Mouse (Mus musculus): Measurements from ENCODE around the gene Arcn1. TPM values are rescaled to one million over a fixed set of nuclear protein-coding genes. Genes with fewer than 3 reads are reported as not detected.

Arcn1 gene
- polyA plus RNA-seq, 1 experiment from 2014 or later = 126 TPM

DNA sequence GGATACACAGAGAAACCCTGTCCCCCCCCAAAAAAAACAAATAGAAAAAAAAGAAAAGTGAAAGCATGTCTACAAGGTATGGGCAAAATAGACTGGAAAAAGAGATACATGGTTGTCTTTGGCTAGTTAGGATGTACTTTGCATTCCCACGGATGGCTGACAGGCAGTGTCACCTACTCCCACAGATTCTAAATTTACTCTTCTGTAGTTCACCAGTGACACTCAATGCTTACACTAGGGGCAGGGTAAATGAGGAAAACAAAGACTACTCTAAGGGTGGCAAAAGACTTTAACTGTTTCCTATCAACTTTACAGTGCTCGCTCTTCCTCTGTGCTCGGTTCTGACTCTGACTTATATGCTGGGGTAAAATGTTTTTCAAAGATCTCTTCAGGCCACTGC, 21.0 kb downstream of the Arcn1 start:
- H3K4me1 ChIP-seq (ENCODE audit: control insufficient read depth in 2 of 2, insufficient read depth in 2 of 2, low read length in 2 of 2) = no peaks in the 10 kb centered on the region
- peaks cover 98% of the 10 kb centered on the region for H3K36me3 ChIP-seq (ENCODE audit: control insufficient read depth, insufficient read depth, low read length)
- no peak overlapping the region for H3K27ac ChIP-seq (replicated peaks in 1 of 2; ENCODE audit: control insufficient read depth in 1 of 2, insufficient read depth in 1 of 2, low read depth in 2 of 2, low read length in 2 of 2)
- no peak overlapping the region for H3K4me2 ChIP-seq (ENCODE audit: low read length)
- no peak for ATAC-seq (ENCODE audit: insufficient number of reproducible peaks, insufficient read depth, low FRiP score, low read depth)
- H3K9me3 ChIP-seq (ENCODE audit: control insufficient read depth, low read length) = no peaks in the 10 kb centered on the region
- no peaks in the 10 kb centered on the region for H3K27me3 ChIP-seq (ENCODE audit: control insufficient read depth, insufficient read depth, low read length)
- no peak overlapping the region for H3K9ac ChIP-seq (ENCODE audit: low read length)
- 76% methylated on average over 3 of the region's 3 CpGs for WGBS
- no peak overlapping the region for H3K4me3 ChIP-seq (ENCODE audit: control insufficient read depth in 1 of 2, insufficient read depth in 1 of 2, low read depth in 1 of 2, low read length in 2 of 2)

DNA sequence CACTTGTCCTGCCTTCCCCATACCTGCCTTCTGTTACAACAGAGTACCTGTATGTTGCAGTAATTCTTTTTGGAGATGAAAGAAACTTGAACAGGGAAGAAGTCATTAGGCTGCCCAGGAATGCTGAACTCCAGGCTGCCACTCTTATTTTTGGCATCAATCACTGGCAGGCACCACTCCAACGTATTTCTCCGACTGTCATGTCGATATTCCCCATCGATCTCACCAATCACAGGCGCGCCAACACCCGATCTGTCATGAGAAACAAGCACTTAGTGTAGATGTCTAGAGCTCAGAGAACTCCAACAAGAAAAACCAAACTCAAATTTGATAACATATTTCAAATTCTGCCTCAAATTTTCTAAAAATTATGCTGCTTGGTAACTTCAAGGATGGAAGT, 22.3 kb downstream of the Arcn1 start:
- H3K27me3 ChIP-seq (ENCODE audit: control insufficient read depth, insufficient read depth, low read length) = no peaks in the 10 kb centered on the region
- no peak overlapping the region for H3K9ac ChIP-seq (ENCODE audit: low read length)
- H3K4me1 ChIP-seq (ENCODE audit: control insufficient read depth in 2 of 2, insufficient read depth in 2 of 2, low read length in 2 of 2) = no peaks in the 10 kb centered on the region
- no peaks in the 10 kb centered on the region for H3K9me3 ChIP-seq (ENCODE audit: control insufficient read depth, low read length)
- no peak overlapping the region for H3K4me2 ChIP-seq (ENCODE audit: low read length)
- ATAC-seq (ENCODE audit: insufficient number of reproducible peaks, insufficient read depth, low FRiP score, low read depth) = no peak
- WGBS = 93% methylated on average over 7 of the region's 7 CpGs
- H3K4me3 ChIP-seq (ENCODE audit: control insufficient read depth in 1 of 2, insufficient read depth in 1 of 2, low read depth in 1 of 2, low read length in 2 of 2) = no peak overlapping the region
- peaks cover 87% of the 10 kb centered on the region for H3K36me3 ChIP-seq (ENCODE audit: control insufficient read depth, insufficient read depth, low read length)
- H3K27ac ChIP-seq (replicated peaks in 1 of 2; ENCODE audit: control insufficient read depth in 1 of 2, insufficient read depth in 1 of 2, low read depth in 2 of 2, low read length in 2 of 2) = no peak overlapping the region

DNA sequence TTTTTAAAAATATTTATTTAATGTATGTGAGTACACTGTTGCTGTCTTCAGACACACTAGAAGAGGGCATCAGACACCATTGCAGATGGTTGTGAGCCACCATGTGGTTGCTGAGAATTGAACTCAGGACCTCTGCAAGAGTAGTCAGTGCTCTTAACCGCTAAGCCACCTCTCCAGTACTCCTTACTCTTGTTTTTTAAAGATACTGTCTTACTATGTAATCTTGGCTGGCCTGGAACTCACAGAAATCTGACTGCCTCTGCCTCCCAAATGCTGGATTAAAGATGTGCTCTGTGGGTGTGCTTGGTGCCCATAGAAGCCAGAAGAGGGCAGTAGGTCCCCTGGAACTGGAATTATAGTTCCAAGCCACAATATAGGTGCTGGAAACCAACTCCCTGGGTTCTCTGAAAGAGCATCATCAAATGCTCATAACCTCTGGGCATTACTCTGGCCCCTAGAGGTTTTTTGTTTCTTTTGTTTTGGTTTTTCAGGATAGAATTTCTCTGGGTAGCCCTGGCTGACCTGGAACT, 26.9 kb downstream of the Arcn1 start:
- ATAC-seq (ENCODE audit: insufficient number of reproducible peaks, insufficient read depth, low FRiP score, low read depth) = no peak
- Histone ChIP-seq H3K4me1 (ENCODE audit: control insufficient read depth in 2 of 2, insufficient read depth in 2 of 2, low read length in 2 of 2) (peaks cover 4 to 6% of the 10 kb centered on the region in 2 experiments; a peak in 3 of 4 replicates), H3K27me3 (ENCODE audit: control insufficient read depth, insufficient read depth, low read length) (no peaks in the 10 kb centered on the region), H3K4me2 (ENCODE audit: low read length) (no peak overlapping the region), H3K9me3 (ENCODE audit: control insufficient read depth, low read length) (no peaks in the 10 kb centered on the region), H3K4me3 (ENCODE audit: control insufficient read depth in 1 of 2, insufficient read depth in 1 of 2, low read depth in 1 of 2, low read length in 2 of 2) (no peak overlapping the region), H3K9ac (ENCODE audit: low read length) (no peak overlapping the region), H3K36me3 (ENCODE audit: control insufficient read depth, insufficient read depth, low read length) (peaks cover 41% of the 10 kb centered on the region), H3K27ac (replicated peaks in 1 of 2; ENCODE audit: control insufficient read depth in 1 of 2, insufficient read depth in 1 of 2, low read depth in 2 of 2, low read length in 2 of 2) (no peak overlapping the region)
- WGBS = 77% methylated on average over 1 of the region's 1 CpGs

DNA sequence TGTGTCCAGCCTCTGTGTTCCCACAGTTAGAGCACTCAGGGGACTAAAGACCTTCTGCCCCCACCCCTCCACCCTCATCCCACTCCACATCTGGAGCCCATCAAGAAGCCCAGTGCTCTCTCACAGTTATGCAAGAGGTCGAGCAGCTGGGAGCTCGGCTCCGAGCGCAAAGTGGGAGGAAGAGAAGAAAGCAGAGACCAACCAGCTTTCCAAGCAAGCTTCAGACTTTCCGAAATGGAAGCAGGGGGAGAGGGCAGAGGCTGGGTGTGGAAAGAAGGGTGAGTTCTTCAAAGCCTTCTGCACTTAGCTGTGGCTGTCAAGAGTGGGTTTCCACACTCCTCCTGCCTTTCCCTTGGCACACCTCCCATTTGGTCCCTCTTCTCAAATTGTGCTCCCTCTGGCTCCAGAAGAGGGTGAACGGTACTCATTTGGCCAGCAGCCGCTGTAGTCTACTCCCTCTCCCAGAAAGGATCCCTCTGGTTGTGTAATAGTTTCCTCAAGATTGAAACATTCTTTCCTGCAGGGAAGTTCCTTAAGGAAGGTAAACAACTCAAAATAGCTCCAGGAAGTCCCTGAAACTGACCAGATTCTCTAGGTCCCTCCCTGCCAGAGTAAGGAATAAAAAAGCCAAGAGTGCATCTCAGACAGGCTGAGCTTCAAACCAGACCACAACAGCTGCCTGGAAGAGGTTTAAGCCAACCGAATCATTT, 30.2 kb downstream of the Arcn1 start:
- no peak overlapping the region for H3K4me3 ChIP-seq (ENCODE audit: control insufficient read depth in 1 of 2, insufficient read depth in 1 of 2, low read depth in 1 of 2, low read length in 2 of 2)
- H3K9me3 ChIP-seq (ENCODE audit: control insufficient read depth, low read length) = no peaks in the 10 kb centered on the region
- ATAC-seq (ENCODE audit: insufficient number of reproducible peaks, insufficient read depth, low FRiP score, low read depth) = no peak
- H3K27me3 ChIP-seq (ENCODE audit: control insufficient read depth, insufficient read depth, low read length) = no peaks in the 10 kb centered on the region
- no peak overlapping the region for H3K9ac ChIP-seq (ENCODE audit: low read length)
- 30% methylated on average over 8 of the region's 8 CpGs for WGBS
- peaks cover 8% of the 10 kb centered on the region for H3K36me3 ChIP-seq (ENCODE audit: control insufficient read depth, insufficient read depth, low read length)
- no peak overlapping the region for H3K4me2 ChIP-seq (ENCODE audit: low read length)
- H3K4me1 ChIP-seq (ENCODE audit: control insufficient read depth in 2 of 2, insufficient read depth in 2 of 2, low read length in 2 of 2) = peaks cover 12 to 24% of the 10 kb centered on the region in 2 experiments; a peak in 3 of 4 replicates
- peak overlapping the region; percentile 62 to 66 for H3K27ac ChIP-seq (replicated peaks in 1 of 2; ENCODE audit: control insufficient read depth in 1 of 2, insufficient read depth in 1 of 2, low read depth in 2 of 2, low read length in 2 of 2)

DNA sequence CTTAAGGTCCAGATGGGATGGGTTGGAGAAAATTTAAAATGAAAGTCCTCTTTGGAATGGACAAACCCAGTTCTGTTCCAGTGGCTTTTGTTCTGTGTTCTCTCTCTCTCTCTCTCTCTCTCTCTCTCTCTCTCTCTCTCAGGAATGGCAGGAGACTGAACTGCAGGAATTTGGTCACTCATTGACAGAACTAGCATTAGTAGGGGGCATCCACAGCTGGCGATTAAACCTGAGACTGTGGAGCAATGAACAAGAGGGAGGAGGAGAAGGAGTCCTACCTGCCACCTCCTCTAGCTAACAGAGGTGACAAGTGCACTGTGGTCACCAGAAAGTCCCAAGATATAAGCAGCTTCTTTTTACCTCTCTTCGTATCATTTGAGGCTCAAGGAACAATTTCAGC, 31.3 kb downstream of the Arcn1 start:
- Histone ChIP-seq H3K9me3 (ENCODE audit: control insufficient read depth, low read length) (no peaks in the 10 kb centered on the region), H3K4me2 (ENCODE audit: low read length) (no peak overlapping the region), H3K27ac (replicated peaks in 1 of 2; ENCODE audit: control insufficient read depth in 1 of 2, insufficient read depth in 1 of 2, low read depth in 2 of 2, low read length in 2 of 2) (no peak overlapping the region), H3K27me3 (ENCODE audit: control insufficient read depth, insufficient read depth, low read length) (no peaks in the 10 kb centered on the region), H3K36me3 (ENCODE audit: control insufficient read depth, insufficient read depth, low read length) (no peaks in the 10 kb centered on the region), H3K4me1 (ENCODE audit: control insufficient read depth in 2 of 2, insufficient read depth in 2 of 2, low read length in 2 of 2) (peaks cover 15 to 26% of the 10 kb centered on the region in 2 experiments; a peak in 3 of 4 replicates), H3K4me3 (ENCODE audit: control insufficient read depth in 1 of 2, insufficient read depth in 1 of 2, low read depth in 1 of 2, low read length in 2 of 2) (no peak overlapping the region), H3K9ac (ENCODE audit: low read length) (no peak overlapping the region)
- WGBS = 73% methylated on average over 2 of the region's 2 CpGs
- no peak for ATAC-seq (ENCODE audit: insufficient number of reproducible peaks, insufficient read depth, low FRiP score, low read depth)

DNA sequence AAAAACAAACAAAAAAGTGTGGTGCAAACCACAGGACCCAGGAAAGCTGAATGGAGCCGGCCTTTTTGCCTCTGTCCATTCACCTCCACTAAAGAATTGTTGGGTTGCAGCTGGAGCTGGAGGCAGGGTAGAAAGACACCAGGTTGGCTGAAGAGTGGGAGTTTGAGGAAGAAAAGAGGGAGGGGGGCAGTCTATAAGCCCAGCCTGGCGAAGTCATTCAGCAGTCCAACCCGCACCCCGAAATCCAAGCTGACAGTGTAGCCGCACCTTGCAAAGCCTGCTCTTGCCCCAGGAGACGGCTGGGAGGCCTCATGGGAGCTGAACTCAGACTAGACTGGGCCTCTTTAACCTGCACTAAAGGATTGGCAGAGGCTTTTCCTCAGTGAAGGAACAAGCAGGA, 31.8 kb downstream of the Arcn1 start:
- Histone ChIP-seq H3K36me3 (ENCODE audit: control insufficient read depth, insufficient read depth, low read length) (no peaks in the 10 kb centered on the region), H3K4me3 (ENCODE audit: control insufficient read depth in 1 of 2, insufficient read depth in 1 of 2, low read depth in 1 of 2, low read length in 2 of 2) (no peak overlapping the region), H3K4me1 (ENCODE audit: control insufficient read depth in 2 of 2, insufficient read depth in 2 of 2, low read length in 2 of 2) (peaks cover 15 to 26% of the 10 kb centered on the region in 2 experiments; a peak in 3 of 4 replicates), H3K9me3 (ENCODE audit: control insufficient read depth, low read length) (no peaks in the 10 kb centered on the region), H3K9ac (ENCODE audit: low read length) (no peak overlapping the region), H3K4me2 (ENCODE audit: low read length) (no peak overlapping the region), H3K27ac (replicated peaks in 1 of 2; ENCODE audit: control insufficient read depth in 1 of 2, insufficient read depth in 1 of 2, low read depth in 2 of 2, low read length in 2 of 2) (no peak overlapping the region), H3K27me3 (ENCODE audit: control insufficient read depth, insufficient read depth, low read length) (no peaks in the 10 kb centered on the region)
- WGBS = 81% methylated on average over 6 of the region's 6 CpGs
- no peak for ATAC-seq (ENCODE audit: insufficient number of reproducible peaks, insufficient read depth, low FRiP score, low read depth)

DNA sequence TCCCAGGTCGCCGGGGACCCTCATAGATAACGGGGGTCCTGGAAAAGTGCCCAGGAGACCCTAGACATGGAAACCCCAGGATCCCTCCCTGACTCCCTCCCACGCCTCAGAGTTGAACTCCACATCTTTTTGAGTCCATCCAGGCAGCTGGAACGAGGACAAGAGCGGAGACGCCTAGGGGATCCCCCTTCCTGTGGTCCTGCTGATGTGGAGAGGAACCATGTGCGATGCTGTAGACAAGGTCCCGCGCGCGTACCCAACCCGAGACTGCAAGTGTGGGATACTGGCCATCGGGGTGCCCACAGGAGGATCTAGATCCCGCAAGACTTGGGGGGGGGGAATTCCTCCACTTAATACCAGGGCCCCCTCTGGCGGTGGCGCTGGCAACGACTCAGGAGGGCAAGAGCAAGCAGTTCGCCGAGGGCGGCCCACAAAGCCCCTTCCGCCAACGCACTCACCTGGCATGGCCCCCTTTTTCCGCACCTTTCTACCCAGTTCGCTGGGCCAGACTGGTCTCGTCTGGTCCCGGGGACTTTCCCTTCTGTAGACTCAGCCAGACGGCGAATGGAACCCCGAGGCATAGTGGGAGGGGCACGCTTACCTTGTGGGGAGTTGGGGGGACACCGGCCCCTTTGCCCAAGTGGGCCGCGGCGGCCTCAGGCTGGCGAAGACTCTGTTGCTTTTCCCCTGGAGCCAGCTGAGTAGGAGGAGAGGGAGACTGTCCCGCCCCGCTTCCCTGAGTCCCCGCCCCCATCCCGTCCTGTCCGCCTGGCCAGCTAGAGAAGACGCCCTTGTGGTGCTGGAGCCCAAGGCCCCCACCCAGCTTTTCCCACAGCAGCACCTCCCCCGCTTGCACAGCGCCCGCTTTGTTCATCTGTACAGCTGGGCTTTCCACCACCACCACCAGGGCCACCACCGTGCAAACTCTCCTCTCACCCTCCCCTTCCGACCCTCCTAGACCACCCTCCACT, 32.8 kb downstream of the Arcn1 start, which contains the start of gene Phldb1:
Phldb1 (minus strand) TSS at position 675 of the 971 bp plus-strand sequence.
- peak within 1 kb of the TSS; percentile 98 for H3K4me2 ChIP-seq (ENCODE audit: low read length)
- under 1% methylated on average over 46 of the region's 47 CpGs for WGBS
- peak within 1 kb of the TSS; percentile 68 to 82 for H3K4me3 ChIP-seq (ENCODE audit: control insufficient read depth in 1 of 2, insufficient read depth in 1 of 2, low read depth in 1 of 2, low read length in 2 of 2)
- no peaks in the 10 kb centered on the region for H3K27me3 ChIP-seq (ENCODE audit: control insufficient read depth, insufficient read depth, low read length)
- peak within 1 kb of the TSS; percentile 74 to 77 for H3K27ac ChIP-seq (replicated peaks in 1 of 2; ENCODE audit: control insufficient read depth in 1 of 2, insufficient read depth in 1 of 2, low read depth in 2 of 2, low read length in 2 of 2)
- H3K9me3 ChIP-seq (ENCODE audit: control insufficient read depth, low read length) = no peaks in the 10 kb centered on the region
- H3K36me3 ChIP-seq (ENCODE audit: control insufficient read depth, insufficient read depth, low read length) = no peaks in the 10 kb centered on the region
- H3K9ac ChIP-seq (ENCODE audit: low read length) = peak within 1 kb of the TSS; percentile 71
- ATAC-seq (ENCODE audit: insufficient number of reproducible peaks, insufficient read depth, low FRiP score, low read depth) = peak; percentile 83
- peaks cover 15 to 26% of the 10 kb centered on the region in 2 experiments; a peak in 3 of 4 replicates for H3K4me1 ChIP-seq (ENCODE audit: control insufficient read depth in 2 of 2, insufficient read depth in 2 of 2, low read length in 2 of 2)
